Mouse (Mus musculus) MEL (cell line): Measurements from ENCODE around the gene Gadd45gip1. TPM values are rescaled to one million over a fixed set of nuclear protein-coding genes. Genes with fewer than 3 reads are reported as not detected.

Source experiments
- DNase-seq: peaks from one replicate; pipeline ENCODE4 v3.0.0; 2011; ENCODE audit warnings: low read depth, low spot score
- H3K27ac ChIP-seq: 2 replicates; pipeline ENCODE4 v1.5.1; 2012; ENCODE audit warnings: low read depth, mild to moderate bottlenecking, control low read depth, low read length, moderate library complexity; ENCODE audit not compliant: control insufficient read depth
- H3K27me3 ChIP-seq, 2 experiments: fragments of 150-350 bp in 1 of 2; sonication (generic) in 1 of 2; 2 replicates each; pipeline ENCODE4 v1.6.1; 2012; ENCODE audit warnings: low read length in 2 of 2, mild to moderate bottlenecking in 2 of 2, improper control_type of control experiment in 1 of 2, moderate library complexity in 1 of 2; ENCODE audit not compliant: insufficient read depth in 2 of 2, control insufficient read depth in 1 of 2
- H3K36me3 ChIP-seq, 2 experiments: 2 replicates each; pipeline ENCODE4 v1.6.1; 2012 to 2014; ENCODE audit warnings: low read length in 2 of 2, improper control_type of control experiment in 1 of 2, inconsistent platforms in 1 of 2, mild to moderate bottlenecking in 1 of 2; ENCODE audit not compliant: insufficient read depth in 2 of 2, control insufficient read depth in 1 of 2
- H3K4me1 ChIP-seq, 2 experiments: fragments of 150-350 bp in 1 of 2; sonication (generic) in 1 of 2; 2 replicates each; pipeline ENCODE4 v1.6.1; 2012; ENCODE audit warnings: low read length in 2 of 2, improper control_type of control experiment in 1 of 2, mild to moderate bottlenecking in 1 of 2; ENCODE audit not compliant: insufficient read depth in 2 of 2, control insufficient read depth in 1 of 2
- H3K4me3 ChIP-seq, 2 experiments: fragments of 150-350 bp in 1 of 2; sonication (generic) in 1 of 2; 2 replicates each; pipeline ENCODE4 v1.5.1; 2012; ENCODE audit warnings: low read depth in 2 of 2, low read length in 2 of 2, mild to moderate bottlenecking in 2 of 2, moderate library complexity in 2 of 2, control low read depth in 1 of 2, improper control_type of control experiment in 1 of 2; ENCODE audit not compliant: control insufficient read depth in 1 of 2, insufficient read depth in 1 of 2
- H3K79me2 ChIP-seq: 2 replicates; pipeline ENCODE4 v1.6.1; 2012; ENCODE audit warnings: mild to moderate bottlenecking, low read length, moderate library complexity; ENCODE audit not compliant: control insufficient read depth, poor library complexity, insufficient read depth
- H3K9ac ChIP-seq: 2 replicates; pipeline ENCODE4 v1.6.1; 2012; ENCODE audit warnings: low read depth, mild to moderate bottlenecking, control low read depth, low read length, moderate library complexity; ENCODE audit not compliant: control insufficient read depth, poor library complexity, severe bottlenecking
- H3K9me3 ChIP-seq: fragments of 150-350 bp; sonication (generic); replicated peaks from 2 replicates; pipeline ENCODE4 v1.6.1; 2012; ENCODE audit warnings: mild to moderate bottlenecking, low read length, improper control_type of control experiment, moderate library complexity; ENCODE audit not compliant: insufficient read depth
- BHLHE40 ChIP-seq: IDR thresholded peaks from 2 replicates; pipeline ENCODE4 v1.6.1; 2012; ENCODE audit warnings: low read depth, mild to moderate bottlenecking, inconsistent platforms, low read length, improper control_type of control experiment, borderline replicate concordance
- CTCF ChIP-seq, 3 experiments: IDR thresholded peaks in 2 of 3; conservative IDR thresholded peaks in 1 of 3; 2 replicates each; pipeline ENCODE4 v1.5.1; 2011 to 2012; ENCODE audit warnings: low read length in 3 of 3, low read depth in 2 of 3, mild to moderate bottlenecking in 2 of 3, improper control_type of control experiment in 1 of 3, inconsistent platforms in 1 of 3, mixed read lengths in 1 of 3, moderate library complexity in 1 of 3; ENCODE audit not compliant: control insufficient read depth in 1 of 3, insufficient read depth in 1 of 3, poor library complexity in 1 of 3, severe bottlenecking in 1 of 3
- E2F4 ChIP-seq: IDR thresholded peaks from 2 replicates; pipeline ENCODE4 v1.6.1; 2011; ENCODE audit warnings: low read depth, low read length, improper control_type of control experiment, borderline replicate concordance
- ELF1 ChIP-seq: IDR thresholded peaks from 2 replicates; pipeline ENCODE4 v1.6.1; 2014; ENCODE audit warnings: low read depth, mild to moderate bottlenecking, inconsistent platforms, low read length, improper control_type of control experiment, moderate library complexity
- EP300 ChIP-seq, 2 experiments: IDR thresholded peaks; 2 replicates each; pipeline ENCODE4 v1.6.1; 2011; ENCODE audit warnings: improper control_type of control experiment in 2 of 2, low read length in 2 of 2, low read depth in 1 of 2, mild to moderate bottlenecking in 1 of 2
- GATA1 ChIP-seq: IDR thresholded peaks from 2 replicates; pipeline ENCODE4 v1.6.1; 2011; ENCODE audit warnings: low read depth, low read length, improper control_type of control experiment
- HCFC1 ChIP-seq: IDR thresholded peaks from 2 replicates; pipeline ENCODE4 v1.6.1; 2012; ENCODE audit warnings: low read depth, mild to moderate bottlenecking, inconsistent platforms, low read length, improper control_type of control experiment, moderate library complexity
- JUND ChIP-seq: IDR thresholded peaks from 2 replicates; pipeline ENCODE4 v1.6.1; 2011; ENCODE audit warnings: low read depth, mild to moderate bottlenecking, improper control_type of control experiment, low read length
- KAT2A ChIP-seq: conservative IDR thresholded peaks from 2 replicates; pipeline ENCODE4 v1.6.1; 2012; ENCODE audit warnings: low read depth, low read length, improper control_type of control experiment, inconsistent platforms
- MAFK ChIP-seq: IDR thresholded peaks from 2 replicates; pipeline ENCODE4 v1.6.1; 2011; ENCODE audit warnings: low read depth, mild to moderate bottlenecking, low read length, improper control_type of control experiment, borderline replicate concordance
- MAZ ChIP-seq: IDR thresholded peaks from 2 replicates; pipeline ENCODE4 v1.6.1; 2012; ENCODE audit warnings: low read depth, mild to moderate bottlenecking, inconsistent platforms, low read length, improper control_type of control experiment
- MEF2A ChIP-seq: IDR thresholded peaks from 2 replicates; pipeline ENCODE4 v1.6.1; 2014; ENCODE audit warnings: low read depth, mild to moderate bottlenecking, inconsistent platforms, low read length, improper control_type of control experiment; ENCODE audit not compliant: poor library complexity, insufficient replicate concordance, severe bottlenecking; ENCODE audit errors: extremely low read depth
- MXI1 ChIP-seq: IDR thresholded peaks from 2 replicates; pipeline ENCODE4 v1.6.1; 2011; ENCODE audit warnings: mild to moderate bottlenecking, low read depth, low read length, improper control_type of control experiment
- MYB ChIP-seq: IDR thresholded peaks from 2 replicates; pipeline ENCODE4 v1.6.1; 2011; ENCODE audit warnings: mild to moderate bottlenecking, low read depth, low read length, improper control_type of control experiment
- NRF1 ChIP-seq: IDR thresholded peaks from 2 replicates; pipeline ENCODE4 v1.6.1; 2014; ENCODE audit warnings: low read depth, mild to moderate bottlenecking, inconsistent platforms, low read length, improper control_type of control experiment, moderate library complexity; ENCODE audit not compliant: poor library complexity, insufficient read depth, severe bottlenecking
- POLR2AphosphoS2 ChIP-seq: IDR thresholded peaks from 2 replicates; pipeline ENCODE4 v1.6.1; 2011; ENCODE audit warnings: low read length, improper control_type of control experiment
- SIN3A ChIP-seq: IDR thresholded peaks from 2 replicates; pipeline ENCODE4 v1.6.1; 2012; ENCODE audit warnings: low read length, improper control_type of control experiment, inconsistent platforms
- TBP ChIP-seq: IDR thresholded peaks from 2 replicates; pipeline ENCODE4 v1.8.0; 2011; ENCODE audit warnings: low read depth, low read length, improper control_type of control experiment
- TCF12 ChIP-seq: IDR thresholded peaks from 2 replicates; pipeline ENCODE4 v1.6.1; 2014; ENCODE audit warnings: low read depth, mild to moderate bottlenecking, inconsistent platforms, low read length, improper control_type of control experiment, moderate library complexity
- ZKSCAN1 ChIP-seq: IDR thresholded peaks from 2 replicates; pipeline ENCODE4 v1.6.1; 2012; ENCODE audit warnings: low read depth, mild to moderate bottlenecking, inconsistent platforms, low read length, improper control_type of control experiment, moderate library complexity
- ZMIZ1 ChIP-seq: IDR thresholded peaks from 2 replicates; pipeline ENCODE4 v1.6.1; 2012; ENCODE audit warnings: low read depth, mild to moderate bottlenecking, inconsistent platforms, low read length, improper control_type of control experiment, moderate library complexity
- polyA plus RNA-seq, 2 experiments: library from polyadenylated mRNA; stranded (reverse) in 1 of 2; unstranded in 1 of 2; fragments of >175 nt in 1 of 2; fragments of >200 nt in 1 of 2; gene quantifications; 2 replicates each; pipeline versions ENCODE4 v1.2.1 to v1.2.4; 2012; ENCODE audit warnings: low replicate concordance in 2 of 2, low read depth in 1 of 2; ENCODE audit not compliant: insufficient read length in 2 of 2, insufficient read depth in 1 of 2, missing spikeins in 1 of 2
- total RNA-seq: library from RNA; depleted of rRNA; stranded (reverse); fragments of 300-350 nt; gene quantifications from 2 replicates; pipeline ENCODE4 v1.2.3, GENCODE M21; 2012; rRNA removed

Gadd45gip1 gene
- total and polyA plus RNA-seq, 3 experiments, result 51.8 to 62.9 TPM; not detected in 1

DNA sequence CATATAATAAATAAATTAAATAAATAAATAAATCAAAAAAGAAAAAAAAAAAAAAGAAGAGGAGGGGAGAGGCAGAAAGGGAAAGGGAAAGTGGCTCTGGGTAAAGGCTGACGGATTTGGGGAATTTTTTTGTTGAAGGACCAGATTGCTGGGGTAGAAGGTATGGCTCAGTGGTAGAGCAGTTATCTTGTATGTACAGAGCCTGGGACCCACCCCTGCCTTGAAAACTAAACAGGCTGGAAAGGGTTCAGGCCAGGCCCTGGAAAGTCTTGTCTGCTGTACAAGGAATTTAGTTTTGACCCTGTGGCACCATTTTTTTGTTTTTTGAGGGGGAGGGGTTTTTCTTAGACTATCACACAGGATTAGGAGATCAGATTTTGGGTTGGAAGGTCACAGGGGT lies 47.6 kb downstream of the Gadd45gip1 start:
- Histone ChIP-seq H3K27me3 (no peaks in the 10 kb centered on the region), H3K27ac (no peak overlapping the region), H3K36me3 (peaks cover 3 to 12% of the 10 kb centered on the region in 2 experiments; a peak in 3 of 4 replicates), H3K9me3 (no peaks in the 10 kb centered on the region), H3K4me1 (peaks cover 3 to 8% of the 10 kb centered on the region in 2 experiments), H3K79me2 (no peaks in the 10 kb centered on the region), H3K4me3 (no peak overlapping the region), H3K9ac (no peak overlapping the region)
- no peak for TF ChIP-seq NRF1
- TF ChIP-seq JUND, result no peak
- no peak for TF ChIP-seq MAFK
- no peak for DNase-seq

DNA sequence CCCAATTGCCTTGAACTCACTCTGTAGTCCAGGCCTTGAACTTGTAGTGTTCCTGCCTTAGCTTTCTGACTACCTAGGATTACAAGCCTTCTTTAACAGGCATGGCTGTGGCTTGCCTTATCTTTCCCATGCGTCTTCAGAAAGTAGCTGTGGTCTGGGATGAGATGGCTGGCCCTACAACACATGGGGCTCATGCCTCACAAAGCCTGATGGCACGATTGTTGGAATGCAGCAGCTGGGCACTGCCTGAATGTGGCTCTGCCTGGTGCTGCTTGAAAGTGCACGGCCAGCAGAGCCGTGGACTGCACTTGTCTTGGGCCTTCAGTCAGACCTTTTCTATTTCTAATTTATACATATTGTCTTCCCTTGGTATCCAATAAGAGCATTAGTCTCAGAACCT lies 53.4 kb downstream of the Gadd45gip1 start:
- Histone ChIP-seq H3K4me3 (no peak overlapping the region), H3K4me1 (peaks cover 0 to 9% of the 10 kb centered on the region in 2 experiments; a peak in 2 of 4 replicates), H3K9me3 (no peaks in the 10 kb centered on the region), H3K79me2 (no peaks in the 10 kb centered on the region), H3K9ac (no peak overlapping the region), H3K36me3 (peaks cover 5 to 7% of the 10 kb centered on the region in 2 experiments), H3K27ac (no peak overlapping the region), H3K27me3 (no peaks in the 10 kb centered on the region)
- TF ChIP-seq MXI1 (no peak), EP300 (IDR thresholded peaks at IDR 0.05; ENCODE audit: low read depth in 1 of 2, low read length in 2 of 2) (no peak), CTCF (IDR thresholded peaks at IDR 0.05 in 2 of 3, conservative IDR thresholded peaks at IDR 0.05 in 1 of 3; ENCODE audit: control insufficient read depth in 1 of 3, insufficient read depth in 1 of 3, low read depth in 2 of 3, low read length in 3 of 3, poor library complexity in 1 of 3, severe bottlenecking in 1 of 3) (no peak), TCF12 (no peak), MAFK (no peak), NRF1 (no peak), ZMIZ1 (no peak), TBP (no peak), KAT2A (no peak), MEF2A (no peak), MYB (no peak), E2F4 (no peak), HCFC1 (no peak), POLR2AphosphoS2 (no peak), BHLHE40 (no peak), ZKSCAN1 (no peak), GATA1 (no peak), ELF1 (no peak), SIN3A (no peak), MAZ (no peak)
- no peak for DNase-seq

Other genes with a start within 250 kb of the Gadd45gip1 start
- 22.5 and 24.4 TPM in 2 replicates for gene Ier2, start 168.7 kb upstream of the Gadd45gip1 start, total RNA-seq
- 100 to 1,000 TPM in 1 of 2 experiments, 10 to 100 TPM in 1; 37.7 to 258 TPM for gene Ier2, start 168.7 kb upstream of the Gadd45gip1 start, polyA plus RNA-seq
- 154 and 183 TPM in 2 replicates for gene Trmt1, start 145.2 kb upstream of the Gadd45gip1 start, total RNA-seq
- gene Trmt1, start 145.2 kb upstream of the Gadd45gip1 start, polyA plus RNA-seq, result 100 to 1,000 TPM in 1 of 2 experiments, not detected in 1; 221 TPM
- 42.5 and 45.3 TPM in 2 replicates for gene Nacc1, start 143.7 kb upstream of the Gadd45gip1 start, total RNA-seq
- 100 to 1,000 TPM in 1 of 2 experiments, not detected in 1; 106 TPM for gene Nacc1, start 143.7 kb upstream of the Gadd45gip1 start, polyA plus RNA-seq
- gene Lyl1, start 130.1 kb upstream of the Gadd45gip1 start, total RNA-seq, result 75.5 and 88.7 TPM in 2 replicates
- gene Lyl1, start 130.1 kb upstream of the Gadd45gip1 start, polyA plus RNA-seq, result 100 to 1,000 TPM; 136 to 149 TPM
- gene G430095P16Rik, start 108.5 kb upstream of the Gadd45gip1 start, total RNA-seq, result 5.6 and 7.9 TPM in 2 replicates
- 10 to 100 TPM in 1 of 2 experiments, not detected in 1; 17.1 TPM for gene G430095P16Rik, start 108.5 kb upstream of the Gadd45gip1 start, polyA plus RNA-seq
- gene Nfix, start 31.2 kb upstream of the Gadd45gip1 start, total RNA-seq, result 11.3 and 14.4 TPM in 2 replicates
- gene Nfix, start 31.2 kb upstream of the Gadd45gip1 start, polyA plus RNA-seq, result 10 to 100 TPM in 1 of 2 experiments, not detected in 1; 29.1 TPM
- gene Dand5, start 8.7 kb upstream of the Gadd45gip1 start, total RNA-seq, result 1.4 and 1.7 TPM in 2 replicates
- 1 to 10 TPM in 1 of 2 experiments, not detected in 1; 2.2 TPM for gene Dand5, start 8.7 kb upstream of the Gadd45gip1 start, polyA plus RNA-seq
- gene Rad23a, start 9.1 kb downstream of the Gadd45gip1 start, total RNA-seq, result 62.6 and 66.7 TPM in 2 replicates
- 100 to 1,000 TPM in 1 of 2 experiments, not detected in 1; 155 TPM for gene Rad23a, start 9.1 kb downstream of the Gadd45gip1 start, polyA plus RNA-seq
- gene Calr, start 15.4 kb downstream of the Gadd45gip1 start, total RNA-seq, result 550 and 567 TPM in 2 replicates
- 1,000 to 10,000 TPM in 1 of 2 experiments, not detected in 1; 1,110 TPM for gene Calr, start 15.4 kb downstream of the Gadd45gip1 start, polyA plus RNA-seq
- gene Farsa, start 25.5 kb downstream of the Gadd45gip1 start, total RNA-seq, result 205 and 245 TPM in 2 replicates
- gene Farsa, start 25.5 kb downstream of the Gadd45gip1 start, polyA plus RNA-seq, result 100 to 1,000 TPM; 152 to 295 TPM
- gene Syce2, start 40.6 kb downstream of the Gadd45gip1 start, total RNA-seq, result 60.6 and 75.5 TPM in 2 replicates
- gene Syce2, start 40.6 kb downstream of the Gadd45gip1 start, polyA plus RNA-seq, result 100 to 1,000 TPM in 1 of 2 experiments, not detected in 1; 115 TPM
- 9.7 and 10.7 TPM in 2 replicates for gene Gcdh, start 62.4 kb downstream of the Gadd45gip1 start, total RNA-seq
- 10 to 100 TPM in 1 of 2 experiments, not detected in 1; 17.3 TPM for gene Gcdh, start 62.4 kb downstream of the Gadd45gip1 start, polyA plus RNA-seq
- gene Klf1, start 70.4 kb downstream of the Gadd45gip1 start, total RNA-seq, result 178 and 234 TPM in 2 replicates
- 100 to 1,000 TPM in 1 of 2 experiments, not detected in 1; 262 TPM for gene Klf1, start 70.4 kb downstream of the Gadd45gip1 start, polyA plus RNA-seq
- 53.7 and 62.3 TPM in 2 replicates for gene Dnase2a, start 77.0 kb downstream of the Gadd45gip1 start, total RNA-seq
- gene Dnase2a, start 77.0 kb downstream of the Gadd45gip1 start, polyA plus RNA-seq, result 10 to 100 TPM in 1 of 2 experiments, not detected in 1; 83.4 TPM
- 0.49 and 0.77 TPM in 2 replicates for gene Mast1, start 105.8 kb downstream of the Gadd45gip1 start, total RNA-seq
- gene Mast1, start 105.8 kb downstream of the Gadd45gip1 start, polyA plus RNA-seq, result 1 to 10 TPM in 1 of 2 experiments, not detected in 1; 4.5 TPM
- gene Rtbdn, start 115.5 kb downstream of the Gadd45gip1 start, total RNA-seq, result 0.08 TPM in 1 of 2 replicates, not detected in the other
- under 1 TPM in 1 of 2 experiments, not detected in 1; 0.11 TPM for gene Rtbdn, start 115.5 kb downstream of the Gadd45gip1 start, polyA plus RNA-seq
- 3.9 and 4.7 TPM in 2 replicates for gene Gm49661, start 137.9 kb downstream of the Gadd45gip1 start, total RNA-seq
- not detected for gene Gm49661, start 137.9 kb downstream of the Gadd45gip1 start, polyA plus RNA-seq
- 502 and 643 TPM in 2 replicates for gene Prdx2, start 138.1 kb downstream of the Gadd45gip1 start, total RNA-seq
- gene Prdx2, start 138.1 kb downstream of the Gadd45gip1 start, polyA plus RNA-seq, result 100 to 1,000 TPM; 679 to 773 TPM
- 105 TPM in 2 replicates for gene Rnaseh2a, start 138.2 kb downstream of the Gadd45gip1 start, total RNA-seq
- 100 to 1,000 TPM in 1 of 2 experiments, not detected in 1; 109 TPM for gene Rnaseh2a, start 138.2 kb downstream of the Gadd45gip1 start, polyA plus RNA-seq
- 49.6 and 72.7 TPM in 2 replicates for gene Junb, start 147.2 kb downstream of the Gadd45gip1 start, total RNA-seq
- gene Junb, start 147.2 kb downstream of the Gadd45gip1 start, polyA plus RNA-seq, result 10 to 100 TPM in 1 of 2 experiments, not detected in 1; 41.6 TPM
- 10.5 and 11.5 TPM in 2 replicates for gene Hook2, start 159.1 kb downstream of the Gadd45gip1 start, total RNA-seq
- 10 to 100 TPM in 1 of 2 experiments, not detected in 1; 17.5 TPM for gene Hook2, start 159.1 kb downstream of the Gadd45gip1 start, polyA plus RNA-seq
- gene Best2, start 183.0 kb downstream of the Gadd45gip1 start, total RNA-seq, result 0.04 TPM in 1 of 2 replicates, not detected in the other
- gene Best2, start 183.0 kb downstream of the Gadd45gip1 start, polyA plus RNA-seq, result under 1 TPM in 1 of 2 experiments, not detected in 1; 0.13 TPM
- 115 and 132 TPM in 2 replicates for gene Asna1, start 193.8 kb downstream of the Gadd45gip1 start, total RNA-seq
- gene Asna1, start 193.8 kb downstream of the Gadd45gip1 start, polyA plus RNA-seq, result 100 to 1,000 TPM in 1 of 2 experiments, not detected in 1; 192 TPM
- gene Trir, start 195.3 kb downstream of the Gadd45gip1 start, total RNA-seq, result 224 and 264 TPM in 2 replicates
- 100 to 1,000 TPM; 283 to 442 TPM for gene Trir, start 195.3 kb downstream of the Gadd45gip1 start, polyA plus RNA-seq
- 55.6 and 62.3 TPM in 2 replicates for gene Tnpo2, start 205.4 kb downstream of the Gadd45gip1 start, total RNA-seq
- gene Tnpo2, start 205.4 kb downstream of the Gadd45gip1 start, polyA plus RNA-seq, result 10 to 100 TPM; 29.2 to 86.8 TPM
- 6.5 and 10.6 TPM in 2 replicates for gene Fbxw9, start 228.5 kb downstream of the Gadd45gip1 start, total RNA-seq
- gene Fbxw9, start 228.5 kb downstream of the Gadd45gip1 start, polyA plus RNA-seq, result 10 to 100 TPM in 1 of 2 experiments, not detected in 1; 13.9 TPM
- not detected in 2 replicates for gene Gm5741, start 236.5 kb downstream of the Gadd45gip1 start, total RNA-seq
- gene Gm5741, start 236.5 kb downstream of the Gadd45gip1 start, polyA plus RNA-seq, result 1 to 10 TPM in 1 of 2 experiments, not detected in 1; 1.0 TPM
- gene Dhps, start 240.2 kb downstream of the Gadd45gip1 start, total RNA-seq, result 42.5 and 44.6 TPM in 2 replicates
- gene Dhps, start 240.2 kb downstream of the Gadd45gip1 start, polyA plus RNA-seq, result 10 to 100 TPM in 1 of 2 experiments, not detected in 1; 68.3 TPM
- gene Wdr83os, start 249.2 kb downstream of the Gadd45gip1 start, total RNA-seq, result 25.5 and 26.2 TPM in 2 replicates
- 100 to 1,000 TPM in 1 of 2 experiments, not detected in 1; 143 TPM for gene Wdr83os, start 249.2 kb downstream of the Gadd45gip1 start, polyA plus RNA-seq
- gene Wdr83, start 249.8 kb downstream of the Gadd45gip1 start, total RNA-seq, result 27.0 and 29.5 TPM in 2 replicates
- 10 to 100 TPM in 1 of 2 experiments, not detected in 1; 58.4 TPM for gene Wdr83, start 249.8 kb downstream of the Gadd45gip1 start, polyA plus RNA-seq